Mouse (Mus musculus): ENCODE measurements around the gene Galnt6. TPM values are rescaled to one million over a fixed set of nuclear protein-coding genes. Genes with fewer than 3 reads are reported as not detected.
A peak's percentile ranks its signal among the peaks of the same experiment; 100 is the strongest.

The Galnt6 gene
- total RNA-seq, 2 experiments from 2014 or later: 22.4 to 26.6 TPM

DNA sequence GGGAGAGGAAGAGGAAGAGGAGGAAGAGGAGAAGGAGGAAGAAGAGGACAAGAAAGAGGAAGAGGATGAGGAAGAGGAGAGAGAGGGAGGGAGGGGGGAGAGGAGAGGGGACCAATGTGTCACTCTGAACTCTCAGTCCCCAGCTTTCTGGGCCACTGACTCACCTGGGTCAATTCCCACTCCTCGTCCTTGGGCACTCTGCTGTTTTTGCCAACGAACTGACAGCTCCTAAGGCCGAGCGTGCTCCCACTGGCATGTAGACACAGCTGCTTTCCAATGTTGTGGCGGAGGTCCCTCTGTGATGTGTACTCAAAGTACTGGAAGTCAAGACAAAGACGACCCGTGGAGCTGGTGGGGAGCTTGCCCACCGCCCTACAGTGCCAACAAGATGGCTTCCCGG, 34.8 kb downstream of the Galnt6 start:
- ATAC-seq (replicated peaks; ENCODE audit: low FRiP score, low TSS enrichment, poor library complexity, severe bottlenecking): no peak

DNA sequence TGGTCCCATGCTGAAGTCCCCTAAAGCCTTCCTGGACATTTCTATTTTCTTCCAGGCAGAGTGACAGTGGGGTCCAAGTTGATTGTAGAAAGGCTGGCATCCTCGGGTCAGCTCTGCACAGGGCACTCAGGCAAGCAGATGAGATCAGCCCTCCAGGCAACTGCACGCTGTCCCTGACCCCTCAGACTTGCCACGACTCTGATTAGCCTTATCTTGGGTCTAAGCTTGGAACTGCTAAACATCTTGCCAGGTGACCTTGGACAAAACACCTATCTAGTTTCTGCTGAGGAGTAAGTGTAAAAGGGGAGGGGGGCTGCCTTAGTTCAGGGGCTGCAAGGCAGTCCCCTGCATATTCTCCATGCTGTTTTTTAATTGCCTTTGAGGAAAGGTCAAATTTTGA, 37.2 kb downstream of the Galnt6 start:
- no peak for ATAC-seq (replicated peaks; ENCODE audit: low FRiP score, low TSS enrichment, poor library complexity, severe bottlenecking)

GRCm38 (mm10) chr15:100687430-100687971, 41.7 kb downstream of the Galnt6 start, which contains the start of gene Cela1:
Gene Cela1, minus strand, starts transcription at chr15:100687921.
- no peak for ATAC-seq (replicated peaks; ENCODE audit: low FRiP score, low TSS enrichment, poor library complexity, severe bottlenecking)

- ATAC-seq (replicated peaks; ENCODE audit: low FRiP score, low TSS enrichment, poor library complexity, severe bottlenecking): peak; percentile 41
Observed at GRCm38 (mm10) chr15:100686989-100687388, 42.2 kb downstream of the Galnt6 start.

DNA sequence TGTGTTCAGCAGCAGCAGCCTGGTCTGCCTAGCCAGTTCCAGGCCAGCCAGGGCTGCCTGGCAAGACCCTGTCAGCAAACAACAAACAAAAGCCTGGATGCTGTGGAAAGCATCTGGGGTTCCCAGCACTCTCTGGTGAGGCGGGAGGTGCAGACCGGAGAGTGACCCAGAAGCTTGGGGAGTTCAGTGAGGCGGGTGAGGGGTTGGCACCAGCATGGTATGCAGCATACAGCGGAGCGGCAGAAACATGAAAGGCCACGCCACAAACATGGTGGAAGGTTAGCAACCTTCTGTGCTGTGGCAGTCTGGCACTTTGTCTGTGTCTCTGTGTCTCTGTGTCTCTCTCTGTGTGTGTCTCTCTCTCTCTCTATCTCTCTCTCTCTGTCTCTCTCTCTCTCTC, 42.7 kb downstream of the Galnt6 start:
- ATAC-seq (replicated peaks; ENCODE audit: low FRiP score, low TSS enrichment, poor library complexity, severe bottlenecking): peak; percentile 22

- peak; percentile 72 for ATAC-seq (replicated peaks; ENCODE audit: low FRiP score, low TSS enrichment, poor library complexity, severe bottlenecking)
Observed at GRCm38 (mm10) chr15:100685849-100686248, 43.3 kb downstream of the Galnt6 start.

DNA sequence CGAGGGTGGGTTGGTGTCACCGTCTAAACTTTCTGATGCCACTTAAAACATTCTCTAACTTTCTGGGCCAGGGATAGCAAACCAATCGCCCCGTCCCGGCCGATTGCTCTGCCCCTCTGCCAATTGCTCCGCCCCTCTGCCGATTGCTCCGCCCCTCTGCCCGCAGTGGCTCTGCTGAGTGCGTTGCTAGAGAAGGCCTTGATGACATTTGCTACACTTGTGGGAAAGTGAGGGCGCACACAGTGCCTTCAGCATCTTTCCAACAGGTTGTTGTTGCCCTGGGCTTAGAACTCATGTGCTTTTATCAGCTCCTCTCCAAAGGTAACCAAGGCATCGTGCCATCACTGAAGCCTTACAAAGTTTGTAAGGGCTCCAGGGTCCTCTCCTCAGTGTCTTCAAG, 43.9 kb downstream of the Galnt6 start:
- peak; percentile 60 for ATAC-seq (replicated peaks; ENCODE audit: low FRiP score, low TSS enrichment, poor library complexity, severe bottlenecking)

DNA sequence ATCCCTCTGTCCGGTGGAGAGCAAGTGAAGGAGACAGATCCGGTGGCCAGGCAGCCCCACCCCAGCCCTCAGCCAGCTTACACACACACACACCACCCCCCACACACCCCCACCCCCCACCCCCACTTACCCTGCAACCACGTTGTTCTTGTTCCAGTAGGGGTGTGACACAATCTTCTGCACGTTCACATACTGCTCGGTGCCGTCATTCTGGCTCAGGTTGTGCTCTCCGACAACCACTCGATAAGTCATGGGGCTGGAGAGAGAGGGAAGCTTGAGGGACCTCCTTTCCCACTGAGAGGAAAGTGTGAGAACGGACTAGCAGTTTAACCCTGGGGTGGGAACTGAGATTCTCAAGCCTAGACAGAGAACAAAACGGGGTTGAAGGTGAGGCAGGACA, 44.7 kb downstream of the Galnt6 start:
- ATAC-seq (replicated peaks; ENCODE audit: low FRiP score, low TSS enrichment, poor library complexity, severe bottlenecking): no peak

DNA sequence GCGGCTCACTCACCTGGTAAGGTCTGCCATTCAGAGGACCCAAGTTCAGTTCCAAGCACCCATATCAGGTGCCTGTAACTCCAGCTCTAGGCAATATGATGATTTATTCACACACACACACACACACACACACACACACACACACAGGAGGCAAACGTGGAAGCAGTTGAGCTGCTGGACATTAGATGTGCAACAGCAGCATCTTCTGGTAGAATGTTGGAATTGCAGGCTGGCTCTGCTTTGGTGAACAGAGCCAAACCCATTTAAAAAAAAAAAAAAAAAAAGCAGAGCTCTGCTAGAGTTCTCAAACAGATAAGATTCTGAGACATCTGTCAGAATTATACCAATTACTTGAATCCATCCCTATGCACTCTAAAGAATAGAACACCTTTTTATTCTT, 46.1 kb downstream of the Galnt6 start:
- peak; percentile 23 for ATAC-seq (replicated peaks; ENCODE audit: low FRiP score, low TSS enrichment, poor library complexity, severe bottlenecking)

- no peak for ATAC-seq (replicated peaks; ENCODE audit: low FRiP score, low TSS enrichment, poor library complexity, severe bottlenecking)
Observed at GRCm38 (mm10) chr15:100681770-100682169, 47.4 kb downstream of the Galnt6 start.

GRCm38 (mm10) chr15:100680381-100680780, 48.8 kb downstream of the Galnt6 start:
- ATAC-seq (replicated peaks; ENCODE audit: low FRiP score, low TSS enrichment, poor library complexity, severe bottlenecking): no peak

GRCm38 (mm10) chr15:100679005-100679404, 50.2 kb downstream of the Galnt6 start:
- ATAC-seq (replicated peaks; ENCODE audit: low FRiP score, low TSS enrichment, poor library complexity, severe bottlenecking): no peak

GRCm38 (mm10) chr15:100678581-100678980, 50.6 kb downstream of the Galnt6 start:
- ATAC-seq (replicated peaks; ENCODE audit: low FRiP score, low TSS enrichment, poor library complexity, severe bottlenecking): no peak

GRCm38 (mm10) chr15:100677675-100678074, 51.5 kb downstream of the Galnt6 start:
- no peak for ATAC-seq (replicated peaks; ENCODE audit: low FRiP score, low TSS enrichment, poor library complexity, severe bottlenecking)

GRCm38 (mm10) chr15:100676521-100676920, 52.7 kb downstream of the Galnt6 start:
- ATAC-seq (replicated peaks; ENCODE audit: low FRiP score, low TSS enrichment, poor library complexity, severe bottlenecking): no peak

DNA sequence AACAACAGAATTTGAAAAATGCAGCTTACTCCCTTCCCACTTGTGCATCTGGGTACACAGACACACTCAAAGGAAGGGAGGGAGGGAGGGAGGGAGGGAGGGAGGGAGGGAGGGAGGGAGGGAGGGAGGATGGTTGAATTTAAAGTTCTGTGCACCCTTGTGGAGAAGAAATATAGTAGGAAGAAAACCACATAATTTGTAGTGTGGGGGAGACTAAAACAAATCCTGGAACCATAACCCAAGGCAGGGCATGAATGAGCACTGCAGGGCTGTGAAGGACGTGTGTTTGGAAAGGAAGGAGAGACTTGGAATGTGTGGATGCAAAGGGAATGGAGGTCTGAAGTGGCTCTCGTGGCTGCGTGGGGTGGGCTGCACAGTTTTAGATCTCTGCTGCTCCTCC, 53.7 kb downstream of the Galnt6 start:
- no peak for ATAC-seq (replicated peaks; ENCODE audit: low FRiP score, low TSS enrichment, poor library complexity, severe bottlenecking)

- ATAC-seq (replicated peaks; ENCODE audit: low FRiP score, low TSS enrichment, poor library complexity, severe bottlenecking): no peak
Observed at GRCm38 (mm10) chr15:100674566-100674965, 54.6 kb downstream of the Galnt6 start.

- peak; percentile 68 for ATAC-seq (replicated peaks; ENCODE audit: low FRiP score, low TSS enrichment, poor library complexity, severe bottlenecking)
Observed at GRCm38 (mm10) chr15:100673585-100674391, 55.4 kb downstream of the Galnt6 start.

- ATAC-seq (replicated peaks; ENCODE audit: low FRiP score, low TSS enrichment, poor library complexity, severe bottlenecking): no peak
Observed at GRCm38 (mm10) chr15:100670833-100671232, 58.3 kb downstream of the Galnt6 start.

DNA sequence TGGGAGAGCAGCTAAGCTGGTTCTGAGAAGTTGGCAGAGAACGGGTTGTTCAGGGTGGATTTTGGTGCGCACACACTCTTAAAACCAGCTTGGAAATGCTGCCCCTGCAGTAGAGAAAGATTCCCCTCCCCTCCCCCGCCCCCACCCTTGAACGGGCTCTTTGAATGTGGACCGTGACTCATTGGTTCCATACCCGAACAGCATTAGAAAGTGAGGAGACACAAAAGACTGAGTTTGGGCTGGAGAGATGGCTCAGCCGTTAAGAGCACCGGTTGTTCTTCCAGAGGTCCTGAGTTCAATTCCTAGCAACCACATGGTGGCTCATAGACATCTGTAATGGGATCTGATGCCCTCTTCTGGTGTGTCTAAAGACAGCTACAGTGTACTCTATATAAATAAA, 59.2 kb downstream of the Galnt6 start:
- ATAC-seq (replicated peaks; ENCODE audit: low FRiP score, low TSS enrichment, poor library complexity, severe bottlenecking): no peak

DNA sequence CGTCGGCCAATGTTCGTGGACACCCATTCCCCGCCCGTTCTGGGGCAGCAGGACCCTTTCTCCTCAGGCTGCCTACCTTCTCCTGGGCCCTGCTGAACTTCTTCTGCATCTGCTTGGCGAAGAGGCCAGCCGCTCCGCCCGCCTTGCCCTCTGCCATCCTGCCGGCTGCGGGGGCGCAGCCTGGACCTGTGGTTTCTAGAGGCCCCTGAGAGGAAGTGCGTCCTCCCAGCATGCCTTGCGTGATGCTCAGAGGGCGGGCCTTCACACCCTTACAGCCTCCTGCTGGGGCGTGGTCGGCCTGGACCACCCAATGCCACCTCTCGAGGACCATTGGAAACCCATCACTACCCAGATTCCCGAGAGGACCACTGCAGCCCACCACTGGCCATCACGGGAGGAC, 59.8 kb downstream of the Galnt6 start, which contains the start of gene Bin2:
Bin2 (minus strand) TSS at position 217 of the 400 bp plus-strand sequence.
- peak; percentile 49 for ATAC-seq (replicated peaks; ENCODE audit: low FRiP score, low TSS enrichment, poor library complexity, severe bottlenecking)

All from megakaryocyte-erythroid progenitor cell, adult 5-6 weeks (primary cell).